In genomic region chr5:36796296-36797014, GRCm38 (mm10) we compare ENCODE assay signal across 7 mouse cellular contexts. TPM values are rescaled to one million over a fixed set of nuclear protein-coding genes. Genes with fewer than 3 reads are reported as not detected.
DNase-seq lines count a peak whose midpoint lies in the region; ATAC-seq lines count a peak whose summit lies in the region.
"Not testable (repeated sequence)": the region's sequence is repeated elsewhere in the genome, so short reads cannot be mapped to it uniquely, and the experiment has no call there.

Mrfap1 (minus strand) TSS chr5:36796772.

- H3K4me3 ChIP-seq in intestine, embryonic 16.5 days (ENCODE audit: low read length): peak within 1 kb of the TSS; percentile 71
- peak within 1 kb of the TSS; percentile 65 for H3K4me3 ChIP-seq in midbrain, embryonic 11.5 days (ENCODE audit: low read depth, low read length)

- H3K9me3 ChIP-seq in intestine, embryonic 16.5 days (ENCODE audit: control insufficient read depth, low read length); midbrain, embryonic 11.5 days (ENCODE audit: control insufficient read depth, low read length): not testable (repeated sequence)

- intact Hi-C loops in left cerebral cortex, postnatal 36 days (cut with DNase I): not testable (repeated sequence)

- H3K36me3 ChIP-seq in intestine, embryonic 16.5 days (ENCODE audit: control insufficient read depth, insufficient read depth, low read length); midbrain, embryonic 11.5 days (ENCODE audit: control insufficient read depth, insufficient read depth, low read length): not testable (repeated sequence)

- peaks cover 21% of the 10 kb centered on the region for H3K4me1 ChIP-seq in intestine, embryonic 16.5 days (ENCODE audit: control insufficient read depth, insufficient read depth, low read length)
- H3K4me1 ChIP-seq in midbrain, embryonic 11.5 days (ENCODE audit: control insufficient read depth, insufficient read depth, low read length): not testable (repeated sequence)

- under 1% methylated on average over 90 of the region's 90 CpGs for WGBS in intestine, embryonic 16.5 days
- WGBS in midbrain, embryonic 11.5 days: under 1% methylated on average over 86 of the region's 90 CpGs

- not testable (repeated sequence) for H3K27me3 ChIP-seq in intestine, embryonic 16.5 days (replicated peaks; ENCODE audit: control insufficient read depth, insufficient read depth, low read length); midbrain, embryonic 11.5 days (ENCODE audit: control insufficient read depth, insufficient read depth, low read length)

- H3K4me2 ChIP-seq in intestine, embryonic 16.5 days (ENCODE audit: low read depth, low read length): peak within 1 kb of the TSS; percentile 63
- peak within 1 kb of the TSS; percentile 64 for H3K4me2 ChIP-seq in midbrain, embryonic 11.5 days

- peak within 1 kb of the TSS; percentile 95 for H3K27ac ChIP-seq in intestine, embryonic 16.5 days (ENCODE audit: low read length)
- peak within 1 kb of the TSS; percentile 85 for H3K27ac ChIP-seq in midbrain, embryonic 11.5 days (ENCODE audit: low read depth, low read length)

- ATAC-seq in intestine, embryonic 16.5 days: peak; percentile 83
- peak; percentile 83 for ATAC-seq in midbrain, embryonic 11.5 days (ENCODE audit: low FRiP score)

- DNase-seq in adrenal gland, adult 8-10 months: peak; percentile 90
- peak; percentile 94 for DNase-seq in embryo, embryonic 9.5 days (ENCODE audit: extremely low spot score)
- DNase-seq in gastrocnemius, postnatal 4 days (ENCODE audit: low spot score in 2 of 2): peak; percentile 87 to 94
- DNase-seq in left cerebral cortex, postnatal 36 days (ENCODE audit: low spot score in 2 of 2): peak; percentile 95
- DNase-seq in midbrain, embryonic 11.5 days (ENCODE audit: low spot score, missing footprints): peak; percentile 99
- peak; percentile 91 for DNase-seq in skeletal muscle tissue, adult 2 months (ENCODE audit: low read depth, low spot score)

- H3K9ac ChIP-seq in intestine, embryonic 16.5 days (ENCODE audit: low read depth, low read length): peak within 1 kb of the TSS; percentile 85
- H3K9ac ChIP-seq in midbrain, embryonic 11.5 days (ENCODE audit: low read length): peak within 1 kb of the TSS; percentile 84

RNA-seq across cellular contexts. Expression of gene Mrfap1, which starts in this region (rescaled TPM):
- total RNA-seq in adrenal gland, adult 8-10 months (2022): 100 to 1,000 TPM; 571 to 829 (median 654) TPM
- 100 to 1,000 TPM; 330 to 357 TPM for total RNA-seq in gastrocnemius, postnatal 4 days (2021)
- 280 and 296 TPM in 2 replicates for polyA plus RNA-seq in intestine, embryonic 16.5 days (2015; fragmentation: Nextera tagmentation; extraction: Ambion mirVana)
- total RNA-seq in left cerebral cortex, postnatal 36 days (2021): 100 to 1,000 TPM; 404 to 446 TPM
- polyA plus RNA-seq in midbrain, embryonic 11.5 days (2014; fragmentation: Nextera tagmentation; extraction: Ambion mirVana): 615 and 623 TPM in 2 replicates

Comparison
In these comparisons a context has a peak if more than half of its experiments do, and no peak if none do; other contexts are left out.
1. Peak in every context shown above with its lines: DNase-seq, ATAC-seq, H3K4me3 ChIP-seq and H3K27ac ChIP-seq.